ENCODE assay signal across 24 mouse cellular contexts in the genomic region with DNA sequence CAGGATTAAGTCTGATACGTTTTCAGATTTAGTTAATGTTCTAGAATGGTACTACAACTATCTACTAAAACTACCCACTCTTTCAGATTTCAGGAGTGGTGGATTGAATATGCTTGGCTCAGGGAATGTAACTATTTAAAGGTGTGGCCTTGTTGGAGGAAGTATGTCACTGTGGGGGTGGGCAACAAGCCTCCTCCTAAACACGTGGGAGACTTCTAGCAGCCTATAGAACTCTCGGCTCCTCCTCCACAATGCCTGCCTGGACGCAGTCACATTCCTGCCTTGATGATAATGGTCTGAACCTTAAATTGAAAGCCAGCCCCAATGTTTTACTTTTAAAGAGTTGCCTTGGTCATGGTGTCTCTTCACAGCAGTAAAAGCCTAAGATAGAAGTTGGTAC.
"Had no signal": no experiment of that assay in that cellular context is flagged by ENCODE, and none has a peak within 500 bp of the region (broad histone marks: within the 10 kb centered on the region; RNA-seq: fewer than 3 reads in every experiment).

No protein-coding gene starts in this region.

- H3K4me3 ChIP-seq: heart, embryonic 10.5 days; heart, embryonic 13.5 days; heart, embryonic 15.5 days; hindbrain, embryonic 13.5 days; hindbrain, embryonic 15.5 days; kidney, embryonic 15.5 days; limb, embryonic 13.5 days; limb, embryonic 15.5 days; liver, embryonic 12.5 days had no signal

- ATAC-seq: hindbrain, postnatal 0 days; intestine, embryonic 16.5 days; liver, embryonic 12.5 days had no signal

- H3K27me3 ChIP-seq: heart, embryonic 13.5 days; heart, embryonic 15.5 days; hindbrain, embryonic 13.5 days; hindbrain, embryonic 15.5 days; kidney, embryonic 15.5 days; limb, embryonic 13.5 days; limb, embryonic 15.5 days; liver, embryonic 12.5 days had no signal

- H3K4me2 ChIP-seq: heart, embryonic 13.5 days; heart, embryonic 15.5 days; hindbrain, embryonic 13.5 days; hindbrain, embryonic 15.5 days; kidney, embryonic 15.5 days; limb, embryonic 13.5 days; limb, embryonic 15.5 days; liver, embryonic 12.5 days had no signal

- H3K9ac ChIP-seq: heart, embryonic 13.5 days; heart, embryonic 15.5 days; hindbrain, embryonic 13.5 days; hindbrain, embryonic 15.5 days; kidney, embryonic 15.5 days; limb, embryonic 13.5 days; limb, embryonic 15.5 days; liver, embryonic 12.5 days; liver, embryonic 14.5 days had no signal

- H3K27ac ChIP-seq: heart, embryonic 10.5 days; heart, embryonic 13.5 days; heart, embryonic 15.5 days; hindbrain, embryonic 13.5 days; hindbrain, embryonic 15.5 days; hindbrain, postnatal 0 days; kidney, embryonic 15.5 days; kidney, postnatal 0 days; limb, embryonic 13.5 days; limb, embryonic 15.5 days; liver, embryonic 12.5 days; liver, embryonic 14.5 days had no signal

- H3K9me3 ChIP-seq: heart, embryonic 10.5 days; heart, embryonic 13.5 days; heart, embryonic 15.5 days; hindbrain, embryonic 13.5 days; hindbrain, embryonic 15.5 days; kidney, embryonic 15.5 days; limb, embryonic 13.5 days; limb, embryonic 15.5 days; liver, embryonic 12.5 days had no signal

- DNase-seq: gastrocnemius, postnatal 14 days; gastrocnemius, postnatal 36 days; heart, adult 18-20 months; heart, postnatal 14 days; heart, postnatal 36 days; kidney, adult 11 months; kidney, adult 2 months; kidney, adult 9 months; kidney, postnatal 14 days; kidney, postnatal 36 days; left cerebral cortex, postnatal 4 days had no signal
